Mouse (Mus musculus): ENCODE data around the gene Osbpl8.

Osbpl8 gene

DNA sequence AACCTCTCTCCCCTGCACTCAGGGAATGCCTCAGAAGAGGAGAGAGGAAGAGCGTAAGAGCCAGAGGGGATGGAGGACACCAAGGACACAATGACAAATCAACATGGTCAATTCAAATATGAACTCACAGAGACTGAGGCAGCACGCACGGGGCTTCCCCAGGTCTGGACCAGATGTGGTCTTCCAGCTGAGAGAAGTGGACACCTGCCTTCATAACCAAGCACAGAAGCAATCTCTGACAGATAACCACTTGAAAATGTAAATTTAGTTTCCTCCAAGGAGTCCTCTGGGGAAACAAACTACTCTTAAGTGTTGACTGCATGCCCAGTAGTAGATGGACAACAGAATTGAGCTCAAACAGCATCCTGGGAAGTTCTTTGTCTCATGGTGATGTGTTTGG lies 9.5 kb upstream of the Osbpl8 start:
- DNase-seq (ENCODE audit: low spot score in 2 of 2), result no peak

GRCm38 (mm10) chr10:111155571-111155970 lies 9.0 kb upstream of the Osbpl8 start:
- no peak for DNase-seq (ENCODE audit: low spot score in 2 of 2)

DNA sequence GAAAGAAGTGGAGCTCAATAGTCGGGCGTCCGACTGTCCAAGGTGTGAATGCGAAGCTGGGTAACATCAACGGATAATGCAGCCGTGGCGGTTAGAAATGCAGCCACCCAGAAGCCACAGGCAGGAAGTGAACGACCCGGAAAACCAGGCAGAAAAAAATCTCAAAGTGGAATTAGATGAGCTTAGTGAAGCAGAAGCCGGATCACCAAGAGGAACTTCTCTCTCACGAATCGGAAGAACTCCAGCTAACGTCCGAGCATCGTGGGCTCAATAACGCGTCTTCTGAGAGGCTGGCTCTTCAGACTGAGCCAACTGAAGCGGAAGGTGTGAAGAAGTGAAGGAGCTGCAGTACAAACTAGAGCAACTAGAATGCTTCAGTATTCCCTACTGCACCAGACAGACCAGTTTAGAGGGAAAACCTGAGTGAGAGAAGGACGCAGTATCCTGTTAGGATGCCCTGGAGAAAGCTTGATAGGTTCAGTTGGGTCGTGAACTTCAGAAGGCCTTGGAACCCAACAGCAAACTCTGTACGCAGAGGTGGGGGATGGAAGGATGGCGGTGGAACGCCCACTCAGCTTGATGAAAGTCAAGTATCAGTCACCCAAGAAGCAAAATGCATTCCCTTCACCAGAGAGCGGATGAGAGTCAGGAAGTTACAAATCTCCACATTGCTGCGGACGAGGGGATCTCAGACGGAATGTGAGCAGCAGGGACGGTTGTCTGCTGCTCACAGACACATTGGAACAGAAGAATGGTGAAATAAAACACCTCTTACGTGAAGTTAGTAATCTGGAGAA lies 8.0 kb upstream of the Osbpl8 start:
- DNase-seq (ENCODE audit: low spot score in 2 of 2), result no peak

GRCm38 (mm10) chr10:111157241-111157659 lies 7.3 kb upstream of the Osbpl8 start:
- no peak for DNase-seq (ENCODE audit: low spot score in 2 of 2)

GRCm38 (mm10) chr10:111159789-111160522 lies 4.6 kb upstream of the Osbpl8 start:
- DNase-seq (ENCODE audit: low spot score in 2 of 2), result no peak

DNA sequence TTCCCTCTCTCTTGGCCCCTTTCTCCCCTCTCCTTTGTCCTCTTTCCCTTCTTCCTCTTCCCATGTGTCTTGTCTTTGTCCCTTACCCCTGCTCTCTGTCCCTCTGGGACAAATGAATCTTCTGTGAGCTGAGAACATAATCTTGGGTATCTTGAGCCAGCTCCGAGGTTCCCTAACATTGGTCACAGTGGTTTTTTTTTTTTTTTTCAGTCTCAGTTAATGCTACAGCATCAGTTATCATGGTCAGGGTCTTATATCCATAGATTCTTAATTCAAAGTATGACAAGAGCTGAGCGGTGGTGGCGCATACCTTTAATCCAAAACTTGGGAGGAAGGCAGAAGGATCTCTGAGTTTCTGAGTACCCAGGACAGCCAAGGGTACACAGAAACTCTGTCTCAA lies 4.0 kb upstream of the Osbpl8 start:
- no peak for DNase-seq (ENCODE audit: low spot score in 2 of 2)

DNA sequence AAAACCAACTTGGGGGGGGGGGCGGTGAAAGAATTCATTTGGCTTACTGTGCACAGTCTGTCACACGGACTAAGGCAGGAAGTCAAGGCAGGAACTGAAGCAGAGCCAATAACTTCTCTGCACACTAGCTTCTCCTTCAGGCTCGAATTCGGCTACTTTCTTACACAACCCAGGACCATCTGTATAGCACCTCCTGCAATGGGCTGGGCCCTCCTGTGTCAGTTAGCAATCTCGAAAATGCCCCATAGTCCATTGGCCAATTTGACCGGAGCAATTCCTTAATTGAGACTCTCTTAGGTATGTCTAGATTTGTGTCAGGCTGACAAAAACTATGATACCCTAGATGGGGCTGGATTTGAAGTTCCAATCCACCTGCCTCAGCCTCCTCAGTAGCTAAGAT lies 3.2 kb upstream of the Osbpl8 start:
- no peak for DNase-seq (ENCODE audit: low spot score in 2 of 2)

- no peak for DNase-seq (ENCODE audit: low spot score in 2 of 2)
Observed at GRCm38 (mm10) chr10:111163025-111163424, 1.5 kb upstream of the Osbpl8 start.

GRCm38 (mm10) chr10:111163601-111164240 lies 831 bp upstream of the Osbpl8 start:
- no peak for DNase-seq (ENCODE audit: low spot score in 2 of 2)

DNA sequence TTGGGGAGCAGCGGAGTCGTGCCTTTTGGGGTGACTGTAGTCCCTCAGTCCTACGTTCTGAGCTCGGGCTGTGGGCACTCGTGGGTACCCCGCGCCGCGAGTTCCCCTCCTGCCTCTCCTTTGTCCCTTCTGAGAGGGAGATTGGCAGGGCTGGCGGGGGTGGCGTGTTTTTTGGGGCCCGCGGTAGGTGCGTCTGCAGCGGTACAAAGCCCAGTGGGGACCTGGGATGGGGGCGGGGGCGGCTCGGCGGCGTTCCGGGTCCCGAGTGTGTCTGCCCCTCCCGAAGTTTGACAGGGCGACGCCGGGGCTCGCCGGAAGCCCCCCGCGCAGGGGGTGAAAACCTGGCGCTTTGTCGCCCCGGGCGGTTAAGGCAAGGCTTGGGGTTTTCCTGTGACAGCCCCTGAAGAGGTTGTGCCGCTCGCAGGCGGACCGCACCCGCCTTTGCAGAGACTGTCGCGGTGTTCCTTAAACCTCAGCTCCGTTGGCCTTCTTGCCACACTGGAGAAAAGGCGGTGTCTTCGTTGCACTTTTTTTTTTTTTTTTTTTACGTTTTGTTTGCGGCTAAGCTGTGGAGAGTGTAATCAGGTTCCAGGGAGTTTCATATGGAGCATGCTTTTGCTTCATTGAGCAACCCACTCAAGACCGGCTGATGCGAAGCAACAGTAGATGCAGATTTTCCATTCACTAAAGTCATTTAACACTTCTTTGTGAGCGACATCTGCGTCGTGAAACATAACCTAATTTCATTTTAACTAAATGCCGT lies 848 bp downstream of the Osbpl8 start:
- peak; percentile 62 to 68 for DNase-seq (ENCODE audit: low spot score in 2 of 2)

- no peak for DNase-seq (ENCODE audit: low spot score in 2 of 2)
Observed at GRCm38 (mm10) chr10:111166057-111166841, 1.7 kb downstream of the Osbpl8 start.

GRCm38 (mm10) chr10:111167444-111167843 lies 2.9 kb downstream of the Osbpl8 start:
- no peak for DNase-seq (ENCODE audit: low spot score in 2 of 2)

GRCm38 (mm10) chr10:111168305-111168704 lies 3.8 kb downstream of the Osbpl8 start:
- no peak for DNase-seq (ENCODE audit: low spot score in 2 of 2)

DNA sequence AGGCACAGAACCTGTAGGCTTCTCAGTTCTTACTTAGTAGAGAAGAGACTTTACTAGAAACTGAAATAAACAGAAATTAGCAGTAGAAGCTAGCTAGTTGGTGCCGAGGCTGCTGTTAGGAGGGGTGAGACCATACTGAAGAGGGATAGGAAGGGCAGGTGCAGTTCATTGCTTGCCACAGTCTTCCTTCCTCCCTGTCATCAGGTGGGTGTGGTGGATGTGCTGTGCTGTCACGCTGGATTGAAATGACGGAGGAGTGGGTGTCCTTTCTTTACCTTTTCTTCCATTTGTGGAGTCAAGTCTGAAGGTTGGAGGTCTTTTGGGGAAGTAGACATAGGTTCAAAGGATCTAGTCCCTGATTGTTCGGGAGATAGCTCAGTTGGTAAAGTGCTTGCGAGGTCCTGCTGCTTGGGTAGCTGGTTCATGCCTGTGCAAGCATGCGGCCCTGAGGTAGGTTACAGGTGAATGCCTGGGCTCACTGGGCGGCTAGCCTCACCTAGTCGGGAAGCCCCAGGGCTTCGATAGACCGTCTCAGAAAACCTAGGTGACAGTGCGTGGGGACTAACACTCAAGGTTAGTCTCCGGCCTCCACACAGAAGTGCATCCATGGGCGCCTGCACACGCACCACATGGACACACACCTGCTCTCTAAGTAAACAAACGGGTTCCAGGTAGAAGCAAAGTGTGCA lies 6.8 kb downstream of the Osbpl8 start:
- no peak for DNase-seq (ENCODE audit: low spot score in 2 of 2)

GRCm38 (mm10) chr10:111173589-111174247 lies 9.2 kb downstream of the Osbpl8 start:
- DNase-seq (ENCODE audit: low spot score in 2 of 2), result no peak

GRCm38 (mm10) chr10:111177336-111177735 lies 12.8 kb downstream of the Osbpl8 start:
- no peak for DNase-seq (ENCODE audit: low spot score in 2 of 2)

DNA sequence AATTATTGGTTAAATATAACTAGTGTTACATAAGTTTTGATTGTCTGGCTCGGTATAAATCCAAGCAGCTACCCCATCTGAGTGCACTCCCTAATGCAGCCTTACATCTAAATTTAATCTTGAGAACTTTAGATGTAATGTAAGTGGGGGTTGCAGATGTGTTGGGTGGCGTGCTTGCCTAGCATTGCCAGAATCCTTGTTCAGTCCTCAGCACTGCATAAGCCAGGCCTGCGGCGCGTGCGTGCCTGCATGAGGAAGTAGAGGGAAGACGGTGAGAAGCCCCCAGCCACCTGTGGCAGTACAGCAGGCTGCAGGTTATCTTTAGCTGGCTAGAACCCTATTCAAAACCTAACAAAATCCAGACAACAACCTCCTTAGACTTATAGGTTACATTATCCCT lies 13.5 kb downstream of the Osbpl8 start:
- peak; percentile 65 to 68 for DNase-seq (ENCODE audit: low spot score in 2 of 2)

DNA sequence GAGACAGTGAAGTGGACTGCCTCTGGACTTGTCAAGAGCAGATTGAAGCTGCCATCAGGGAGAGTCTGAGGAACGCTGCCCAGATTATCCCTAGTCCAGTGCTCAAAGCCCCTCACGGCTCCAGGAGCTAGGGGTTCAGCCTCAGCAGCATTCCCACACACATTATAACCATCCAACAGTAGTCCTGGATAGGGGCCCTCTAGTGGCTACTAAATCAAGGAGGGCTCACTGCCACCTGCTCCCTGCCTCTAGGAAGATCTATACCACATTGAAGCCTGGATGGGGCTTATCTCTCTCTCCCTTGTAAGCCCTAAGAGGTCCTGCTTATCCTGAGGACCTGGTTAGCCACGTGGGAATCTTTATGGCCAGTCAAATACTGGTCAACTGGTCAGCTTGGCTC lies 16.1 kb downstream of the Osbpl8 start:
- no peak for DNase-seq (ENCODE audit: low spot score in 2 of 2)

GRCm38 (mm10) chr10:111183634-111184270 lies 19.2 kb downstream of the Osbpl8 start:
- DNase-seq (ENCODE audit: low spot score in 2 of 2), result peak in 1 of 2 experiments; percentile 56

Data from right cerebral cortex, postnatal 10 days (tissue).